Mouse (Mus musculus): Measurements from ENCODE around the gene Cul7. TPM values are rescaled to one million over a fixed set of nuclear protein-coding genes. Genes with fewer than 3 reads are reported as not detected.
A peak's percentile ranks its signal among the peaks of the same experiment; 100 is the strongest.

Gene Cul7
- total and polyA plus RNA-seq, 2 experiments from 2014 or later: 24.0 to 89.9 TPM

DNA sequence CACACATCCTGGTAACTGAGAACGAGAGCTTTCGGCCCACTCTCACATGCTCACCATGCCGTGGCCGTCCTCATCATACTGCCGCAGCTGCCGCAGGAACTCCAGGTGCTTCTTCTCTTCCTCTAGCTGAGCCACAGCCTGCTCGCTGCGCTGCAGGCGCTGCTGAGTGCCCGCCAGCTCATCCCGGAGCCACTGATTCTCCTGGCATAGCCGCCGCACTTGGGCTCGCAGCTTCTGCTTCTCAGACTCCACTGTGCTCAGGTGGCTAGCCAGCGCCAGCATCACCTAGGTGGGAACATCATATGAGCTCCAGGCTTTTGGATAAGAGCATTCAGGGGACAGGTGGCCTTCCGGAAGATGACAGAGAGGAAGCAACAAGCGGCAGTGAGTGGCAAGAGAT, 8.1 kb upstream of the Cul7 start:
- TF ChIP-seq CTCF (IDR thresholded peaks at IDR 0.05; ENCODE audit: low read depth): no peak
- DNase-seq (no peak), ATAC-seq (no peak)
- H3K4me1 ChIP-seq (ENCODE audit: insufficient read depth): peaks cover 10% of the 10 kb centered on the region
- no peak overlapping the region for H3K4me3 ChIP-seq (ENCODE audit: low read depth, low read length)
- H3K36me3 ChIP-seq (ENCODE audit: insufficient read depth): peaks cover 41% of the 10 kb centered on the region
- H3K4me2 ChIP-seq (ENCODE audit: low read depth): no peak overlapping the region
- H3K27me3 ChIP-seq (ENCODE audit: insufficient read depth, low read length): no peaks in the 10 kb centered on the region
- H3K9me3 ChIP-seq (ENCODE audit: low read length): no peaks in the 10 kb centered on the region
- H3K27ac ChIP-seq (ENCODE audit: low read depth, low read length): no peak overlapping the region
- WGBS: 91% methylated on average over 17 of the region's 17 CpGs
- no peak overlapping the region for H3K9ac ChIP-seq

DNA sequence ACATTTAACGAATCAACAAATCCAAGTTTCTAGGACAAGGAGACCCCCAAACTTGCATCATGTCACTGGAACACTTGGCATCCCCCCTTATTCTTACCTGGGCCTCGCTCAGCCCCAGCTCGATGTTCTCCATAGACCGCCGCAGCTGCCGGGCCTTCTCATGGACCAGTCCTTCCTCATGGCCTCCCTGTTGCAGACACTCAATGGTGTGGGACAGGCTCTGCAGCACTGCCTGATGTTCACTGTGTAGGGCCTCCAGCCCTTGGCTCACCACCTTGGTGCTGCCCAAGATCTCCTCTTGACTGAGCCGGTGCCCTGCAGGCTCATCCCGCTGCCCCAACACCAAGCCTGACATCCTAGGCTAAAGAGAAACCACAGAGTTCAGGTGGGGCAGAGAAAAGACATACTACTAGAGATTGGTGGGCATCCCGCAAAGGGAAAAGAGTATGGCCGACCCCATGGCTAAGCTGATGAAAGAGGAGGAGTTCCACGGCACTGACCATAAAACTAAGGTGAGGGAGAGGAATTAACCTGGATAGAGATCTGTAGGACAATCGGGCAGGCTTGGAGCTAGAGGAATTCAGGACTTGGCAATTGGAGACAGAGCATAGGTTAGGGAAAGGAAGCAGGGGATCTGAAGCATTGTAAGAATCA, 5.9 kb upstream of the Cul7 start:
- WGBS: 91% methylated on average over 12 of the region's 12 CpGs
- ATAC-seq: no peak
- no peak overlapping the region for H3K9ac ChIP-seq

GRCm38 (mm10) chr17:46644916-46645475, 5.1 kb upstream of the Cul7 start:
- no peak for TF ChIP-seq CTCF (IDR thresholded peaks at IDR 0.05; ENCODE audit: low read depth)
- peak overlapping the region; percentile 89 for H3K4me2 ChIP-seq (ENCODE audit: low read depth)
- ATAC-seq (no peak), DNase-seq (no peak)
- no peaks in the 10 kb centered on the region for H3K27me3 ChIP-seq (ENCODE audit: insufficient read depth, low read length)
- WGBS: 8% methylated on average over 10 of the region's 11 CpGs
- H3K27ac ChIP-seq (ENCODE audit: low read depth, low read length): no peak overlapping the region
- no peaks in the 10 kb centered on the region for H3K9me3 ChIP-seq (ENCODE audit: low read length)
- peaks cover 14% of the 10 kb centered on the region for H3K4me1 ChIP-seq (ENCODE audit: insufficient read depth)
- peaks cover 27% of the 10 kb centered on the region for H3K36me3 ChIP-seq (ENCODE audit: insufficient read depth)
- peak overlapping the region; percentile 59 for H3K9ac ChIP-seq
- H3K4me3 ChIP-seq (ENCODE audit: low read depth, low read length): peak overlapping the region; percentile 75

More for the DNA sequence above, 5.9 kb upstream of the Cul7 start:
- H3K4me2 ChIP-seq (ENCODE audit: low read depth): peak overlapping the region; percentile 89; the same call in 1 of the 2 replicates
- peaks cover 34% of the 10 kb centered on the region for H3K36me3 ChIP-seq (ENCODE audit: insufficient read depth)
- no peak overlapping the region for H3K4me3 ChIP-seq (ENCODE audit: low read depth, low read length)
- H3K27ac ChIP-seq (ENCODE audit: low read depth, low read length): no peak overlapping the region
- H3K4me1 ChIP-seq (ENCODE audit: insufficient read depth): peaks cover 10% of the 10 kb centered on the region
- TF ChIP-seq CTCF (IDR thresholded peaks at IDR 0.05; ENCODE audit: low read depth): no peak
- H3K9me3 ChIP-seq (ENCODE audit: low read length): no peaks in the 10 kb centered on the region
- no peak for DNase-seq
- no peaks in the 10 kb centered on the region for H3K27me3 ChIP-seq (ENCODE audit: insufficient read depth, low read length)

GRCm38 (mm10) chr17:46645561-46646321, 4.4 kb upstream of the Cul7 start, which contains the start of the genes Klc4 and Mrpl2:
Gene Klc4 (minus strand): TSS chr17:46646022.
Gene Mrpl2 (plus strand): TSS chr17:46646229.
- peak; percentile 14; the same call in 1 of the 2 replicates for TF ChIP-seq CTCF (IDR thresholded peaks at IDR 0.05; ENCODE audit: low read depth)
- peak within 1 kb of the TSS; percentile 75 for H3K4me3 ChIP-seq (ENCODE audit: low read depth, low read length)
- H3K27me3 ChIP-seq (ENCODE audit: insufficient read depth, low read length): no peaks in the 10 kb centered on the region
- H3K36me3 ChIP-seq (ENCODE audit: insufficient read depth): peaks cover 19% of the 10 kb centered on the region
- WGBS: 3% methylated on average over 53 of the region's 53 CpGs
- ATAC-seq (peak; percentile 76), DNase-seq (peak; percentile 99)
- peaks cover 15% of the 10 kb centered on the region for H3K4me1 ChIP-seq (ENCODE audit: insufficient read depth)
- no peaks in the 10 kb centered on the region for H3K9me3 ChIP-seq (ENCODE audit: low read length)
- H3K27ac ChIP-seq (ENCODE audit: low read depth, low read length): peak within 1 kb of the TSS; percentile 88
- peak within 1 kb of the TSS; percentile 83 for H3K9ac ChIP-seq
- peak within 1 kb of the TSS; percentile 94 for H3K4me2 ChIP-seq (ENCODE audit: low read depth)

- DNase-seq (no peak), ATAC-seq (peak; percentile 21; the same call in 1 of the 2 replicates)
- Histone ChIP-seq H3K27ac (ENCODE audit: low read depth, low read length) (peak overlapping the region; percentile 88), H3K9me3 (ENCODE audit: low read length) (no peaks in the 10 kb centered on the region), H3K27me3 (ENCODE audit: insufficient read depth, low read length) (no peaks in the 10 kb centered on the region), H3K36me3 (ENCODE audit: insufficient read depth) (peaks cover 14% of the 10 kb centered on the region), H3K4me1 (ENCODE audit: insufficient read depth) (peaks cover 20% of the 10 kb centered on the region), H3K9ac (peak overlapping the region; percentile 83), H3K4me3 (ENCODE audit: low read depth, low read length) (peak overlapping the region; percentile 75), H3K4me2 (ENCODE audit: low read depth) (peak overlapping the region; percentile 94)
- 0% methylated on average over 19 of the region's 19 CpGs for WGBS
- no peak for TF ChIP-seq CTCF (IDR thresholded peaks at IDR 0.05; ENCODE audit: low read depth)
Observed at GRCm38 (mm10) chr17:46646322-46646662, 3.8 kb upstream of the Cul7 start.

DNA sequence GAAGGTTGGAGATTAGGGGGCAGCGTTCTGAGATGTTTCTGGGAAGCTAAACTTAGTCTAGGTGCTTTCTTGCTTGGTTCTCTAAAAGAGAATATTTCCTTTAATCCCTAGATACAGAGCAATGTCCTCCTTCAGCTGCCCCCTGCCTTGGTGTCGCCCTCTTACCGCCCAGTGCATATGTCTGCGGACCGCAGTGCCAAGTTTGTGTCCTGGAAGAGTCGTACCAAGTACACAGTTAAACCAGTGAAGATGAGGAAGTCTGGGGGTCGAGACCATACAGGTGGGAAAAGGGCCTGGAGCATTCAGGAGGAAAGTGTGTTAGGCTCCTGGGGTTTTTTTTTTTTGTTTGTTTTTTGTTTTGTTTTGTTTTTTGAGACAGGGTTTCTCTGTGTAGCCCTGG, 2.9 kb upstream of the Cul7 start:
- H3K4me2 ChIP-seq (ENCODE audit: low read depth): no peak overlapping the region
- peaks cover 6% of the 10 kb centered on the region for H3K36me3 ChIP-seq (ENCODE audit: insufficient read depth)
- no peak for TF ChIP-seq CTCF (IDR thresholded peaks at IDR 0.05; ENCODE audit: low read depth)
- DNase-seq (no peak), ATAC-seq (no peak)
- WGBS: 91% methylated on average over 7 of the region's 7 CpGs
- H3K4me3 ChIP-seq (ENCODE audit: low read depth, low read length): no peak overlapping the region
- H3K9me3 ChIP-seq (ENCODE audit: low read length): no peaks in the 10 kb centered on the region
- 0 out of 2 replicates have a peak overlapping the region, but pooled peaks have one; percentile 83 for H3K9ac ChIP-seq
- no peak overlapping the region for H3K27ac ChIP-seq (ENCODE audit: low read depth, low read length)
- peaks cover 29% of the 10 kb centered on the region for H3K4me1 ChIP-seq (ENCODE audit: insufficient read depth)
- no peaks in the 10 kb centered on the region for H3K27me3 ChIP-seq (ENCODE audit: insufficient read depth, low read length)

DNA sequence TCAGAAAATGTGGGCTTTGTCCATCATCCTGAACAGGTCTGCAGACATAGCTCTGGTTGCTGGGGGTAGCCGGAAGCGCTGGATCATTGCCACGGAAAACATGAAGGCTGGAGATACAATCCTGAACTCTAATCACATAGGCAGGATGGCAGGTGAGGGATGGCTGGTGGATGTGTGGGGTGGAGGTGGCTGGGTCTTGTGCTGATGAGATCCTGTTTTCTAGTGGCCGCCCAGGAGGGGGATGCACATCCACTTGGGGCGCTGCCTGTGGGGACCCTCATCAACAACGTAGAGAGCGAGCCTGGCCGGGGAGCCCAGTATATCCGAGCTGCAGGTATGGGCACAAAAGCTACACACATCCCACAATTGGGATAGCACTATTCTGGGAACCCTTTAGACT, 1.7 kb upstream of the Cul7 start:
- TF ChIP-seq CTCF (IDR thresholded peaks at IDR 0.05; ENCODE audit: low read depth): no peak
- H3K4me1 ChIP-seq (ENCODE audit: insufficient read depth): peaks cover 29% of the 10 kb centered on the region
- 91% methylated on average over 9 of the region's 9 CpGs for WGBS
- H3K9ac ChIP-seq: no peak overlapping the region
- H3K9me3 ChIP-seq (ENCODE audit: low read length): no peaks in the 10 kb centered on the region
- ATAC-seq (no peak), DNase-seq (no peak)
- H3K36me3 ChIP-seq (ENCODE audit: insufficient read depth): peaks cover 13% of the 10 kb centered on the region
- H3K27ac ChIP-seq (ENCODE audit: low read depth, low read length): no peak overlapping the region
- H3K4me3 ChIP-seq (ENCODE audit: low read depth, low read length): no peak overlapping the region
- no peak overlapping the region for H3K4me2 ChIP-seq (ENCODE audit: low read depth)
- no peaks in the 10 kb centered on the region for H3K27me3 ChIP-seq (ENCODE audit: insufficient read depth, low read length)
